Mouse (Mus musculus): Measurements from ENCODE around the gene Echdc2.

GRCm38 (mm10) chr4:108117488-108117887 lies 47.7 kb upstream of the Echdc2 start:
- TF ChIP-seq POLR2A (IDR thresholded peaks at IDR 0.05; ENCODE audit: control insufficient read depth, low read depth, low read length) (no peak), CTCF (IDR thresholded peaks at IDR 0.05; ENCODE audit: control insufficient read depth, insufficient read depth, insufficient replicate concordance, low read depth, low read length) (no peak)

All from testis, adult 2 months (tissue).